Mouse (Mus musculus): Measurements from ENCODE around the gene Psme2. TPM values are rescaled to one million over a fixed set of nuclear protein-coding genes. Genes with fewer than 3 reads are reported as not detected.

The Psme2 gene
- polyA plus RNA-seq, 1 experiment from 2014 or later, result 222 TPM

DNA sequence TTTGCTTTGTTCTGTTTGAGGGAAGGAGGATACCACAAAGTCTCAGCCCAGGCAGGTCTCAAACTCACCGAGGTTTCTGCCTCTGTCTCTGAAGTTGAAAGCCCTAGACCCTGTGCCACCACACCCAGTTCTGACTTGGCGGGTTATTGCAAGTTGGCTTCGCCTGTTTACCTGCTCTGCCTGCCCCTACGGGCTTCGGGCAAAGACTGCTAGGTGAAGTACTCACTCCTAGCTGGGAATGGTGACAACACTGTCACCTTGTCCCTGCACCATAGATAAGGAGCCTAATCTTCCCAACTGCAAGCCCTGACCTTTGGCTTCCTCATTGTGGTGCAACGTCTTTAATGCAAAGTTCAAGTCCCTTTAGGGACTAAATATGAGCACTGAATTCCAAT, 5.3 kb downstream of the Psme2 start:
- Histone ChIP-seq H3K27me3 (ENCODE audit: control insufficient read depth, insufficient read depth, low read length) (no peaks in the 10 kb centered on the region), H3K36me3 (ENCODE audit: control insufficient read depth, insufficient read depth, low read length) (peaks cover 4% of the 10 kb centered on the region; the same call in 1 of the 2 replicates), H3K4me3 (ENCODE audit: low read depth, low read length) (peak overlapping the region; percentile 51), H3K4me2 (peak overlapping the region; percentile 75), H3K4me1 (ENCODE audit: control insufficient read depth, insufficient read depth, low read length) (peaks cover 15% of the 10 kb centered on the region), H3K9ac (ENCODE audit: low read depth, low read length) (peak overlapping the region; percentile 7; the same call in 1 of the 2 replicates), H3K27ac (ENCODE audit: low read depth, low read length) (peak overlapping the region; percentile 64), H3K9me3 (replicated peaks; ENCODE audit: control insufficient read depth, low read length) (no peaks in the 10 kb centered on the region)
- WGBS (ENCODE audit: insufficient replicate concordance), result 51% methylated on average over 6 of the region's 6 CpGs
- no peak for ATAC-seq (replicated peaks; ENCODE audit: insufficient number of reproducible peaks, low FRiP score, low TSS enrichment)

DNA sequence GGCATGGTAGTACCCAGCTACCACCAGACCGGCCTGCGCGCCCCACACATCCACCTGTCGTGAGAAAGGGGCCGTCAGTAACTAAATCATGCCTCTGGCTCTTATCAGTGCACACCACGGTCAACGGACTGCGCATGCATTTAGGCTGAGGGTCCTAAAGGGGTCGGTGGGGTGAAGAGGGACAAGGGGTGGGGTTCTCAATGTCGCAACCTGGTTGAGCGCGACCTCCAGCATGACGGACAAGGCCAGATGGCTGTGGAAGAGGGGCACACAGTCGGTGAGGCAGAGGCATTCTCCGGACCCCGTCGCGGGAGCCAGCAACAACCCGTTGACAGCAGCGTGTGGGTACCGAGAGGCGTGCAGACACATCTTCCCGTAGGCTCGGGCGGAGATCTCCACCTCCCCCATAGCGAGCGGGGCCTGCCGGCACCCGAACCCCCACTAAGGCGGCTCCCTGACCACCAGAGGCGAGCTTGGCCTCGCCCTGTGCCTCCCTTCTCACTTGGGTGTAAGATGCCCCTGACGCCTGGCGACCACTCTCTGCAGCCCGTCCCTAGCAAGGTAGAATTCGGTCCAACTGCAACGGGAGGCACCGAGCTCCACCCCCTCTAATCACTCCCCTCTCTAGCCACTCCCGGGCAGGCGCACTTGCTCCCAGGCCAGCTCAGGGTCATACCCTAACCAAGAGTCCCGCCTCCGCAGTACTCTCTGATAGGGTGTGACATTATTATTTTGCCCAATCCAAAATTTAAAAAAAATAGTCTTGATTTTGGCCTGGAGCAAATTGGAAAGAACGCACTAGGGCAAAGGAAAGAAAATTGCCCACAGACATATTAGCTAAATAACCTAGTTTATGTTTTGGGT, 6.0 kb downstream of the Psme2 start, which contains the start of gene Emc9:
Gene Emc9, minus strand, starts transcription at position 601 of the 864 bp plus-strand sequence.
- 3% methylated on average over 43 of the region's 43 CpGs for WGBS (ENCODE audit: insufficient replicate concordance)
- H3K36me3 ChIP-seq (ENCODE audit: control insufficient read depth, insufficient read depth, low read length), result peaks cover 9% of the 10 kb centered on the region; the same call in 1 of the 2 replicates
- H3K27ac ChIP-seq (ENCODE audit: low read depth, low read length), result peak within 1 kb of the TSS; percentile 64
- peak within 1 kb of the TSS; percentile 74 for H3K9ac ChIP-seq (ENCODE audit: low read depth, low read length)
- H3K4me1 ChIP-seq (ENCODE audit: control insufficient read depth, insufficient read depth, low read length), result peaks cover 12% of the 10 kb centered on the region
- peak; percentile 86 for ATAC-seq (replicated peaks; ENCODE audit: insufficient number of reproducible peaks, low FRiP score, low TSS enrichment)
- no peaks in the 10 kb centered on the region for H3K9me3 ChIP-seq (replicated peaks; ENCODE audit: control insufficient read depth, low read length)
- H3K4me2 ChIP-seq, result peak within 1 kb of the TSS; percentile 75
- H3K27me3 ChIP-seq (ENCODE audit: control insufficient read depth, insufficient read depth, low read length), result no peaks in the 10 kb centered on the region
- H3K4me3 ChIP-seq (ENCODE audit: low read depth, low read length), result peak within 1 kb of the TSS; percentile 51

DNA sequence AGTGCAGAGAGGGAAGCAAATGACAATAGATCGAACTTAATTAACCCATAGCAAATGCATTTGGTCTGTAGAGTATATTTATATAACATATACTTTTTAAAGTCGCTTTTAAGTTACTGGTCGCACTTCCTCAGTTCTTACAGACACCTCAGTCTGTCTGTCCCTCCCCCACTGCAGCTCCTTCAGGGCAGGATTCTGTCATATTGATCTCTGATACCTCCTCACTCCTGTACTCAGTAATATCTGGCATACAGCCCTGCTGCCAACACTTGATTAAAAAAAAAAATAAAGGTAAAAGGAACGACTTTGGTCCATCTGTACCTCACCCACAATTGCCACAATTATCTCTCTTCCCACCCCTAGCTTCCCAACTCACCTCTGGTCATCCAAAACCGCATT, 6.6 kb downstream of the Psme2 start:
- H3K4me1 ChIP-seq (ENCODE audit: control insufficient read depth, insufficient read depth, low read length), result 0 out of 2 replicates have a peak, but pooled peaks cover 9% of the 10 kb centered on the region
- H3K4me2 ChIP-seq, result peak overlapping the region; percentile 75
- H3K9ac ChIP-seq (ENCODE audit: low read depth, low read length), result peak overlapping the region; percentile 74
- H3K9me3 ChIP-seq (replicated peaks; ENCODE audit: control insufficient read depth, low read length), result no peaks in the 10 kb centered on the region
- WGBS (ENCODE audit: insufficient replicate concordance), result 34% methylated on average over 5 of the region's 5 CpGs
- no peaks in the 10 kb centered on the region for H3K27me3 ChIP-seq (ENCODE audit: control insufficient read depth, insufficient read depth, low read length)
- ATAC-seq (replicated peaks; ENCODE audit: insufficient number of reproducible peaks, low FRiP score, low TSS enrichment), result no peak
- peak overlapping the region; percentile 64 for H3K27ac ChIP-seq (ENCODE audit: low read depth, low read length)
- H3K4me3 ChIP-seq (ENCODE audit: low read depth, low read length), result peak overlapping the region; percentile 51
- peaks cover 11% of the 10 kb centered on the region; the same call in 1 of the 2 replicates for H3K36me3 ChIP-seq (ENCODE audit: control insufficient read depth, insufficient read depth, low read length)

DNA sequence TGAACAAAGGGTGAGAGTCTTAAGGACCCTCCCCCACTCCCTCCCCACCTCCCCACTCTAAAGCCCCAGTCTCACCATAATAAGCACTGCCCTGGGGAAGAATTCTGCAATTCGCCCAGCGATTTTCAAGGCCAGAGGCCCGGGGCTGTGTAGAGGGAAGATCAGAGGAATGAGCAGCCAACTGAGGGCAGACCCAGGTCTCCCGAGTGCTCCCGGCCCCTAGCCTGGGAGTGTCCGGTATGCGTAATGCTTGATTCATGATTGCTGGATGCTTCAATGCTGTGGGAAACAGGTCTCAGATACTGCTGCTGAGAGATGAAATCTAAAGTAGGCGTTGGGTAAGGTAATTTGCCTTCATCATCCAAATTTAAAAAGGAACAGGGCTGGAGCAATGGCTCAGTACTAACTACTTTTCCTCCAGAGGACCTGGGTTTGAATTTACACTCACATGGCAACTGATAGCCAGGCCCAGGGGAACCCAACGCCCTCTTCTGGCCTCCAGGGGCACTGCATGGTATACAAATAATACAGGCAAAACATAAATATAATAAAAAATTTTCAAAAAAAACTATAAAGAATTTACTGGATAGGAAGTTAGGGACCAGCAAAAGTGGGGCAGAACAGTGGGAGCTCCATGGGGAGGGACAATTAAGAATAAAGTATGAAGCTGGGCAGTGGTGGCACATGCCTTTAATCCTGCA, 8.8 kb downstream of the Psme2 start:
- no peaks in the 10 kb centered on the region for H3K9me3 ChIP-seq (replicated peaks; ENCODE audit: control insufficient read depth, low read length)
- ATAC-seq (replicated peaks; ENCODE audit: insufficient number of reproducible peaks, low FRiP score, low TSS enrichment), result no peak
- no peak overlapping the region for H3K27ac ChIP-seq (ENCODE audit: low read depth, low read length)
- H3K4me1 ChIP-seq (ENCODE audit: control insufficient read depth, insufficient read depth, low read length), result peaks cover 18% of the 10 kb centered on the region
- 76% methylated on average over 9 of the region's 9 CpGs for WGBS (ENCODE audit: insufficient replicate concordance)
- no peak overlapping the region for H3K4me2 ChIP-seq
- H3K9ac ChIP-seq (ENCODE audit: low read depth, low read length), result no peak overlapping the region
- H3K4me3 ChIP-seq (ENCODE audit: low read depth, low read length), result no peak overlapping the region
- H3K27me3 ChIP-seq (ENCODE audit: control insufficient read depth, insufficient read depth, low read length), result no peaks in the 10 kb centered on the region
- peaks cover 10% of the 10 kb centered on the region; the same call in 1 of the 2 replicates for H3K36me3 ChIP-seq (ENCODE audit: control insufficient read depth, insufficient read depth, low read length)

DNA sequence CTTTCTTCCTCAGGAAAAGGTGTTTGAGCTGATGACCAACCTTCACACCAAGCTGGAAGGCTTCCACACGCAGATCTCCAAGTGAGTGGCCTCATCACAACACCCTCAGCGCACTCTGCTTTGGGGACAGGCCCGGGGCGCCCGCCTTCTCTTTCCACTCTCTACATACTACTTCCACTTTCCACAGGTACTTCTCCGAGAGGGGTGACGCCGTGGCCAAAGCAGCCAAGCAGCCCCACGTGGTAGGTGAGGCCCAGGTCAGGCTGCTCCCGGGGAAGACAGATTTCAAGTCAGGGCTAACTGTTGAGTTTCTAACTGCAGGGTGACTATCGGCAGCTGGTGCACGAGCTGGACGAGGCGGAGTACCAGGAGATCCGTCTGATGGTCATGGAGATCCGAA, 10.2 kb downstream of the Psme2 start:
- peaks cover 25% of the 10 kb centered on the region for H3K4me1 ChIP-seq (ENCODE audit: control insufficient read depth, insufficient read depth, low read length)
- H3K36me3 ChIP-seq (ENCODE audit: control insufficient read depth, insufficient read depth, low read length), result peaks cover 9% of the 10 kb centered on the region; the same call in 1 of the 2 replicates
- H3K9ac ChIP-seq (ENCODE audit: low read depth, low read length), result no peak overlapping the region
- no peak for ATAC-seq (replicated peaks; ENCODE audit: insufficient number of reproducible peaks, low FRiP score, low TSS enrichment)
- H3K4me3 ChIP-seq (ENCODE audit: low read depth, low read length), result no peak overlapping the region
- H3K27me3 ChIP-seq (ENCODE audit: control insufficient read depth, insufficient read depth, low read length), result no peaks in the 10 kb centered on the region
- no peak overlapping the region for H3K27ac ChIP-seq (ENCODE audit: low read depth, low read length)
- 91% methylated on average over 16 of the region's 16 CpGs for WGBS (ENCODE audit: insufficient replicate concordance)
- H3K4me2 ChIP-seq, result no peak overlapping the region
- no peaks in the 10 kb centered on the region for H3K9me3 ChIP-seq (replicated peaks; ENCODE audit: control insufficient read depth, low read length)

DNA sequence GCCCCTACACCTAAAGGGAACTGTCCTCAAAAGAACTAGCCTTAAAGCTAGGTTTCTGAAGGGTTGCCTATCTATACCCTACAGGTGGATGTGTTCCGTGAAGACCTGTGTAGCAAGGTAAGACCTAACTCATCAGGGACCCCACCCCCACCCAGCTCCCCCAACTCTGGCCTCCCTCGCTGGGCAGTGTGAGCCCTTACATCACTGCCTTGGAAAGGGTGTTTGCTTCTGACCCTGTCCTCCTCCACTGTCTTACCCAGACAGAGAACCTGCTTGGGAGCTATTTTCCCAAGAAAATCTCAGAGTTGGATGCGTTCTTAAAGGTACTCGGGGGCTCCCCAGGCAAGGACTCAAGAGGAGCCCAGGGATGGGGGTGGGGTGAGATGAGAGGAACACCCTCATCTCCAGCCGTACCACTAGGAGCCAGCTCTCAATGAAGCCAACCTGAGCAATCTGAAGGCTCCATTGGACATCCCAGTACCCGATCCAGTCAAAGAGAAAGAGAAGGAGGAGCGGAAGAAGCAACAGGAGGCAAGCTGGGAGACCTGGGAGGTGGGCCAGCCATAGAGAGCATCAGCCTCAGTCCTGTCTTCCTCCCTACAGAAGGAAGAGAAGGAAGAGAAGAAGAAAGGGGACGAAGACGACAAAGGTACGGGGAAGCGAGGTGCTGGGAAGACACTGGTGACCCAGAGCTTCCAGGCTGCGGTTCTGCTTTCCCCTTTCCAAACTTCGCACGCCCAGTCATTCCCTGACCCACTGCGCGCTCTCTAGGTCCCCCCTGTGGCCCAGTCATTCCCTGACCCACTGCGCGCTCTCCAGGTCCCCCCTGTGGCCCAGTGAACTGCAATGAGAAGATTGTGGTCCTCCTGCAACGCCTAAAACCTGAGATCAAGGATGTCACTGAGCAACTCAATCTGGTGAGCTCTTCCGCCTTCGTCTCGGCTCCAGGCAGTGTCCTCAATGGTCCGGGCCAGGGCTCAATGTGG, 11.1 kb downstream of the Psme2 start:
- H3K27me3 ChIP-seq (ENCODE audit: control insufficient read depth, insufficient read depth, low read length), result no peaks in the 10 kb centered on the region
- WGBS (ENCODE audit: insufficient replicate concordance), result 79% methylated on average over 23 of the region's 23 CpGs
- peaks cover 26% of the 10 kb centered on the region for H3K4me1 ChIP-seq (ENCODE audit: control insufficient read depth, insufficient read depth, low read length)
- no peaks in the 10 kb centered on the region for H3K9me3 ChIP-seq (replicated peaks; ENCODE audit: control insufficient read depth, low read length)
- no peak overlapping the region; the same call in 1 of the 2 replicates for H3K4me2 ChIP-seq
- ATAC-seq (replicated peaks; ENCODE audit: insufficient number of reproducible peaks, low FRiP score, low TSS enrichment), result no peak
- H3K36me3 ChIP-seq (ENCODE audit: control insufficient read depth, insufficient read depth, low read length), result peaks cover 9% of the 10 kb centered on the region; the same call in 1 of the 2 replicates
- no peak overlapping the region for H3K9ac ChIP-seq (ENCODE audit: low read depth, low read length)
- no peak overlapping the region for H3K4me3 ChIP-seq (ENCODE audit: low read depth, low read length)
- H3K27ac ChIP-seq (ENCODE audit: low read depth, low read length), result no peak overlapping the region

DNA sequence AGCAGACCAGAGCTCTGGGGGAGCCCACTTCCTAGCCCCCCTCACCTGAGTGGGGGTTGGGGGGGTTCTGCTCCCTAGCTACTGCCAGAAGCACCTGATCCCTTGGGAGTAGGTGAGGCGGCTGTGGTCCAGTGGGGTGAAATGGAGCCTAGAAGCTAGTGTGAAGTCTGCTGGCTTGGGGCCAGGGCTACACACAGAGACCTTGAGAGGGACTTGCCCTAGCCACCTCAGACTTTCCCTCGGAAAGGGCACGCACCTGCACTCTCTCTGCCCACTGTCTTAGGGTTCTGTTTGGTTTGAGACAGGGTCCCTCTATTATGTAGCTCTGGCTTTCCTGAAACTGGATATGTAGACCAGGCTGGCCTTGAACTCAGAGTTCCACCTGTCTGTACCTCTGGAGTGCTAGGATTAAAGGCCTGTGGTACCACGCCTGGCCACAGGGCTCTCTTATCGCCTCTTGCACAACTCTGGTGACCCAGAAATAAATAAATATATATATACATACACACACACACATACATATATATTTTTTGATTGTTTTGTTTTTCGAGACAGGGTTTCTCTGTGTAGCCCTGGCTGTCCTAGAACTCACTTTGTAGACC, 12.1 kb downstream of the Psme2 start:
- H3K9ac ChIP-seq (ENCODE audit: low read depth, low read length), result peak overlapping the region; percentile 96
- H3K36me3 ChIP-seq (ENCODE audit: control insufficient read depth, insufficient read depth, low read length), result peaks cover 9% of the 10 kb centered on the region; the same call in 1 of the 2 replicates
- no peaks in the 10 kb centered on the region for H3K27me3 ChIP-seq (ENCODE audit: control insufficient read depth, insufficient read depth, low read length)
- H3K27ac ChIP-seq (ENCODE audit: low read depth, low read length), result peak overlapping the region; percentile 83
- ATAC-seq (replicated peaks; ENCODE audit: insufficient number of reproducible peaks, low FRiP score, low TSS enrichment), result peak; percentile 24; the same call in 1 of the 2 replicates
- H3K4me2 ChIP-seq, result peak overlapping the region; percentile 93
- 23% methylated on average over 6 of the region's 6 CpGs for WGBS (ENCODE audit: insufficient replicate concordance)
- peaks cover 25% of the 10 kb centered on the region for H3K4me1 ChIP-seq (ENCODE audit: control insufficient read depth, insufficient read depth, low read length)
- no peaks in the 10 kb centered on the region for H3K9me3 ChIP-seq (replicated peaks; ENCODE audit: control insufficient read depth, low read length)
- H3K4me3 ChIP-seq (ENCODE audit: low read depth, low read length), result peak overlapping the region; percentile 88
